In genomic region chr11:53958984-53959383, GRCm38 (mm10) we compare ENCODE assay signal across 10 mouse cellular contexts. TPM values are rescaled to one million over a fixed set of nuclear protein-coding genes. Genes with fewer than 3 reads are reported as not detected.
DNase-seq lines count a peak whose midpoint lies in the region; ATAC-seq and TF ChIP-seq lines count a peak whose summit lies in the region.
"Had no signal": no experiment of that assay in that cellular context is flagged by ENCODE, and none has a peak within 500 bp of the region (broad histone marks: within the 10 kb centered on the region; RNA-seq: fewer than 3 reads in every experiment).

No protein-coding gene starts in this region.

- no peaks in the 10 kb centered on the region for H3K9me3 ChIP-seq in kidney, embryonic 16.5 days (ENCODE audit: low read length)
- no peaks in the 10 kb centered on the region for H3K9me3 ChIP-seq in stomach, postnatal 0 days (ENCODE audit: control insufficient read depth, low read length)

- 48% methylated on average over 3 of the region's 3 CpGs for WGBS in kidney, embryonic 16.5 days
- 46% methylated on average over 3 of the region's 3 CpGs for WGBS in stomach, postnatal 0 days

- peak; percentile 32 for DNase-seq in kidney, adult 18-20 months
- DNase-seq in right cerebral cortex, postnatal 4 days, result peak; percentile 3
- no peak for DNase-seq in right cerebral cortex, adult 18-20 months
- DNase-seq in fibroblast of lung, adult 2 months (ENCODE audit: low read depth), result peak; percentile 25
- DNase-seq in stomach, postnatal 0 days (ENCODE audit: low spot score), result peak; percentile 19
- no peak for DNase-seq in cerebellum, postnatal 25 days
- DNase-seq: cerebellum, adult 18-20 months had no signal

- no peaks in the 10 kb centered on the region for H3K4me1 ChIP-seq in kidney, embryonic 16.5 days (ENCODE audit: insufficient read depth, low read length)
- H3K4me1 ChIP-seq in stomach, postnatal 0 days (replicated peaks; ENCODE audit: control insufficient read depth, insufficient read depth), result no peaks in the 10 kb centered on the region

- no peak for TF ChIP-seq EP300 in stomach, postnatal 0 days (optimal IDR thresholded peaks at IDR 0.05)

- H3K4me3 ChIP-seq in kidney, embryonic 16.5 days (ENCODE audit: low read length), result no peak overlapping the region
- H3K4me3 ChIP-seq in stomach, postnatal 0 days (ENCODE audit: low read depth, low read length), result no peak overlapping the region

- no peak overlapping the region for H3K9ac ChIP-seq in kidney, embryonic 16.5 days (replicated peaks; ENCODE audit: low read length)
- H3K9ac ChIP-seq in stomach, postnatal 0 days (ENCODE audit: low read length), result no peak overlapping the region

- H3K4me2 ChIP-seq in kidney, embryonic 16.5 days (replicated peaks; ENCODE audit: low read depth, low read length), result no peak overlapping the region
- H3K4me2 ChIP-seq in stomach, postnatal 0 days (replicated peaks; ENCODE audit: low read depth), result no peak overlapping the region

- no peak for ATAC-seq in kidney, embryonic 16.5 days (ENCODE audit: low FRiP score, low TSS enrichment)
- no peak for ATAC-seq in stomach, postnatal 0 days (ENCODE audit: low FRiP score, low TSS enrichment)
- no peak for ATAC-seq in activated CD4-positive, CD25-positive, alpha-beta regulatory T cell, adult 4 months
- ATAC-seq: inflammation-experienced regulatory T-cells, adult 6 months had no signal

- H3K36me3 ChIP-seq in kidney, embryonic 16.5 days (ENCODE audit: insufficient read depth, low read length), result no peaks in the 10 kb centered on the region
- H3K36me3 ChIP-seq in stomach, postnatal 0 days (ENCODE audit: control insufficient read depth, insufficient read depth, low read length), result no peaks in the 10 kb centered on the region; the same call in 1 of the 2 replicates

- TF ChIP-seq CTCF in stomach, postnatal 0 days (IDR thresholded peaks at IDR 0.05; ENCODE audit: low read depth), result peak; percentile 63

- no peaks in the 10 kb centered on the region for H3K27me3 ChIP-seq in kidney, embryonic 16.5 days (ENCODE audit: insufficient read depth, low read length)
- no peaks in the 10 kb centered on the region for H3K27me3 ChIP-seq in stomach, postnatal 0 days (ENCODE audit: control insufficient read depth, insufficient read depth, low read length)

- H3K27ac ChIP-seq in kidney, embryonic 16.5 days (ENCODE audit: low read length), result no peak overlapping the region
- no peak overlapping the region for H3K27ac ChIP-seq in stomach, postnatal 0 days (replicated peaks)

RNA-seq across cellular contexts. Expression of gene Slc22a21, which starts 21.1 kb away (rescaled TPM):
- 4.2 and 5.4 TPM in 2 replicates for polyA plus RNA-seq in kidney, embryonic 16.5 days (2015; fragmentation: Nextera tagmentation; extraction: Ambion mirVana)
- polyA plus RNA-seq in stomach, postnatal 0 days (2015; fragmentation: Nextera tagmentation; extraction: Ambion mirVana), result 6.0 and 6.3 TPM in 2 replicates
- polyA plus RNA-seq in activated CD4-positive, CD25-positive, alpha-beta regulatory T cell, adult 4 months (2017; shearing (Covaris generic)), result 1 to 10 TPM in 1 of 2 experiments, under 1 TPM in 1; 0.73 to 1.1 TPM

Comparison
In these comparisons a context has a peak if more than half of its experiments do, and no peak if none do; other contexts are left out.
1. DNase-seq: peak in kidney, adult 18-20 months (single experiment), right cerebral cortex, postnatal 4 days (single experiment), fibroblast of lung, adult 2 months (single experiment) and stomach, postnatal 0 days (single experiment); none in right cerebral cortex, adult 18-20 months (single experiment) and cerebellum, postnatal 25 days (0 of 2).